Mouse (Mus musculus): ENCODE measurements at regions not wholly inside any gene's neighbourhood (a gene's known extent, or its start where the extent isn't known, plus 50 kb on each side); places are given as distances from the start of the nearest gene placed in this dataset.

GRCm38 (mm10) chr14:71359581-71359980, 759.9 kb upstream of the Fam160b2 start:
- DNase-seq (ENCODE audit: low spot score) = no peak

- DNase-seq (ENCODE audit: low spot score) = no peak
Observed at GRCm38 (mm10) chr14:71338219-71338618, 738.6 kb upstream of the Fam160b2 start.

- no peak for DNase-seq (ENCODE audit: low spot score)
Observed at GRCm38 (mm10) chr14:71336906-71337305, 737.3 kb upstream of the Fam160b2 start.

- DNase-seq (ENCODE audit: low spot score) = no peak
Observed at GRCm38 (mm10) chr14:71334022-71334421, 734.4 kb upstream of the Fam160b2 start.

- DNase-seq (ENCODE audit: low spot score) = no peak
Observed at GRCm38 (mm10) chr14:71329862-71330630, 730.4 kb upstream of the Fam160b2 start.

- DNase-seq (ENCODE audit: low spot score) = no peak
Observed at GRCm38 (mm10) chr14:71327621-71328020, 728.0 kb upstream of the Fam160b2 start.

GRCm38 (mm10) chr14:71326521-71327105, 727.0 kb upstream of the Fam160b2 start:
- DNase-seq (ENCODE audit: low spot score) = no peak

- DNase-seq (ENCODE audit: low spot score) = no peak
Observed at GRCm38 (mm10) chr14:71315228-71315627, 715.6 kb upstream of the Fam160b2 start.

- no peak for DNase-seq (ENCODE audit: low spot score)
Observed at GRCm38 (mm10) chr14:71299755-71300154, 700.1 kb upstream of the Fam160b2 start.

GRCm38 (mm10) chr14:71281568-71281967, 681.9 kb upstream of the Fam160b2 start:
- DNase-seq (ENCODE audit: low spot score) = no peak

- DNase-seq (ENCODE audit: low spot score) = peak; percentile 15
Observed at GRCm38 (mm10) chr14:71276309-71276791, 676.7 kb upstream of the Fam160b2 start.

GRCm38 (mm10) chr14:71272470-71272869, 672.8 kb upstream of the Fam160b2 start:
- DNase-seq (ENCODE audit: low spot score) = no peak

- no peak for DNase-seq (ENCODE audit: low spot score)
Observed at GRCm38 (mm10) chr14:71257650-71258049, 658.0 kb upstream of the Fam160b2 start.

- DNase-seq (ENCODE audit: low spot score) = no peak
Observed at GRCm38 (mm10) chr14:71254207-71254606, 654.6 kb upstream of the Fam160b2 start.

- no peak for DNase-seq (ENCODE audit: low spot score)
Observed at GRCm38 (mm10) chr14:71252136-71252535, 652.5 kb upstream of the Fam160b2 start.

GRCm38 (mm10) chr14:71251116-71251515, 651.5 kb upstream of the Fam160b2 start:
- no peak for DNase-seq (ENCODE audit: low spot score)

GRCm38 (mm10) chr14:71249387-71249965, 649.8 kb upstream of the Fam160b2 start:
- no peak for DNase-seq (ENCODE audit: low spot score)

GRCm38 (mm10) chr14:71248534-71248933, 648.9 kb upstream of the Fam160b2 start:
- no peak for DNase-seq (ENCODE audit: low spot score)

- no peak for DNase-seq (ENCODE audit: low spot score)
Observed at GRCm38 (mm10) chr14:71241655-71242390, 642.2 kb upstream of the Fam160b2 start.

- no peak for DNase-seq (ENCODE audit: low spot score)
Observed at GRCm38 (mm10) chr14:71236192-71236591, 636.6 kb upstream of the Fam160b2 start.

GRCm38 (mm10) chr14:71234900-71235299, 635.3 kb upstream of the Fam160b2 start:
- no peak for DNase-seq (ENCODE audit: low spot score)

- DNase-seq (ENCODE audit: low spot score) = no peak
Observed at GRCm38 (mm10) chr14:71234276-71234675, 634.6 kb upstream of the Fam160b2 start.

All from ovary, postnatal 36 days (tissue).